Mouse (Mus musculus) hindbrain, embryonic 10.5 days (tissue): Measurements from ENCODE around the gene Syt12. TPM values are rescaled to one million over a fixed set of nuclear protein-coding genes. Genes with fewer than 3 reads are reported as not detected.
"Not testable (repeated sequence)": the region's sequence is repeated elsewhere in the genome, so short reads cannot be mapped to it uniquely, and the experiment has no call there.

Experiments used
- DNase-seq: peaks from one replicate; pipeline ENCODE4 v3.0.0-alpha.2; 2017; ENCODE audit warnings: low spot score
- H3K27ac ChIP-seq: fragments of 300-500 bp; sonication (generic); 2 replicates; pipeline ENCODE4 v1.5.1; 2016; ENCODE audit warnings: mild to moderate bottlenecking, moderate library complexity
- H3K27me3 ChIP-seq: fragments of 300-500 bp; sonication (generic); 2 replicates; pipeline ENCODE4 v1.6.1; 2016; ENCODE audit warnings: mild to moderate bottlenecking; ENCODE audit not compliant: poor library complexity, insufficient read depth, severe bottlenecking
- H3K36me3 ChIP-seq: fragments of 300-500 bp; sonication (generic); 2 replicates; pipeline ENCODE4 v1.6.1; 2016; ENCODE audit warnings: mild to moderate bottlenecking, moderate library complexity
- H3K4me1 ChIP-seq: fragments of 300-500 bp; sonication (generic); replicated peaks from 2 replicates; pipeline ENCODE4 v1.6.1; 2016; ENCODE audit warnings: mild to moderate bottlenecking
- H3K4me3 ChIP-seq: fragments of 300-500 bp; sonication (generic); 2 replicates; pipeline ENCODE4 v1.5.1; 2016; ENCODE audit warnings: mild to moderate bottlenecking, moderate library complexity
- H3K9me3 ChIP-seq: fragments of 300-500 bp; sonication (generic); 2 replicates; pipeline ENCODE4 v1.6.1; 2016; ENCODE audit warnings: mild to moderate bottlenecking, moderate library complexity
- WGBS: fragments of 180-500 bp; shearing (Covaris S2); methylation state at CpG from one replicate; pipeline ENCODE4 v1.1.7; 2016; 5-methylcytosine and 5-hydroxymethylcytosine counted together
- polyA plus RNA-seq: library from polyadenylated mRNA; unstranded; fragments of >200 nt; fragmentation: Nextera tagmentation; extraction: Ambion mirVana; gene quantifications from 2 replicates; pipeline ENCODE4 v1.2.1, GENCODE M21; 2016

The Syt12 gene
- polyA plus RNA-seq, 1 experiment from 2014 or later: 1.2 TPM

DNA sequence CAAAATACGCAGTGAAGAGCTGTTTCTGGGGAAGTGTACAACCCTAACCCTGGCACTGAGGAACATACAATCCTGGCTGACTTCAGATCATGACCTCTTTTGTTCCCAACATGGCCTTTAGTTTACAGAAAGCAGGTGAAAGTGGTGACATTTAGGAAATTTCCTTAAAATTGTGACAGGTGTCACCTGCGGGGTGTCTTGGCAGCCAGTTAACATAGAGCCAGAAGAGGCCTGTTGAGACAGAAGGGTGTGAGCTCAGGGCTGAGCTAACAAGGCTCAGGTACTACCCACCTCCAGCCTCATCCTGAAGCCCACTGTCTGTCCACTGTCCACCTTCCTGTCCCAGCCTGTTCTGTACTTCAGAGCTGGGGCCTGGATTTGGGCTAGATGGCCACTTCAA, 2.8 kb upstream of the Syt12 start:
- 90% methylated on average over 2 of the region's 2 CpGs for WGBS
- Histone ChIP-seq H3K9me3 (no peaks in the 10 kb centered on the region), H3K4me3 (no peak overlapping the region), H3K4me1 (peaks cover 20% of the 10 kb centered on the region), H3K36me3 (no peaks in the 10 kb centered on the region), H3K27ac (no peak overlapping the region), H3K27me3 (peaks cover 40% of the 10 kb centered on the region)
- DNase-seq: no peak

DNA sequence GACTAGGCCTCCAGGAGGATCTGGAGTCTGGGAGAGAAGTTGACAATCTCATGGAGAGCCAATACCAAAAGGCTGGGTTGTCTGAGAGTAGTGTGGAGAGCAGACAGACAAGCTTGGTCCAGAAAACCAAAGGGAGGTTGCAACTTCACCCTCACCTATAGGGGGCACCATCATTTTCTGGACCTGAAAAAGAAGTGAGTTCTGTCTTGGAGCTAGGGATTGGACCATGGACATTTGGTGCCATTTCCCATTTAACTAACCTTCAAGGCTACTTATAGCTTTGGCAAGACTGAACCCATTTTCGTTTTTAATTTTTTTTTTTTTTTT, 906 bp upstream of the Syt12 start:
- no peak for DNase-seq
- Histone ChIP-seq H3K36me3 (no peaks in the 10 kb centered on the region), H3K4me1 (peaks cover 13% of the 10 kb centered on the region), H3K9me3 (no peaks in the 10 kb centered on the region), H3K4me3 (no peak overlapping the region), H3K27ac (no peak overlapping the region), H3K27me3 (peaks cover 48% of the 10 kb centered on the region)
- 40% methylated on average over 1 of the region's 1 CpGs for WGBS

DNA sequence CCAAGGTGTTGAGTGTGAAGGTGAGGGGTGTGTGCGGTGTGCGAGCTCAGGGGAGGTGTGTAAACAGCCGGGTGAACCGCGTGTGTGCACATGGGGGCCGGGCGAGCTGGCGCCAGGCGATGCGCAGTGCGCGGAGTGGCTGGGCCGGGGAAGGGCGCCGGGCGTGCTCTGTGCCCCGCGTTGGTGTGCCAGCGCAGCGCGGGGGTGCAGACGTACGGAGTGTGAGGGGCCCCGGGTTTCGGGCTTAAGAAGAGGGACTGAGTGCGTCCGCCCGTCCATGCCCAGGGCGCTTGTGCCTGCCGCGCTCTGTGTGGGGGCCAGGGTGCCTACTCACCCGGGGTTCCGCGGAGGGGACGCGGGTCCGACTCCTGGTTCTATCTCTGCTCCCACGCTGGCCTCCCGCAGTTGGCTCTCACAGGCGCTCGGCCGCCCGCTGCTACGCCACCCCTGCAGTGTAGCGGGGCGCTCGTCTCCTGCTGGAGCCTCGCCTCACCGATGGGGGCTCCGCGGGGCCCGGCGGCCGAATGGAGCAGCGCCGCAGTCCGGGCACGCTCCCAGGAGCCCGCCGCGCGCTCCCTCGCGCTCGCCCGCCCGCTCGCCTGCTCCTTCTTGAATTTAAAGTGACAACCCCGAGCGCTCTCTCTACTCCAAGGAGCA, 518 bp downstream of the Syt12 start:
- Histone ChIP-seq H3K9me3 (no peaks in the 10 kb centered on the region), H3K36me3 (no peaks in the 10 kb centered on the region), H3K4me3 (peak overlapping the region; percentile 65), H3K27ac (peak overlapping the region; percentile 37), H3K4me1 (peaks cover 13% of the 10 kb centered on the region), H3K27me3 (peaks cover 48% of the 10 kb centered on the region)
- under 1% methylated on average over 70 of the region's 70 CpGs for WGBS
- peak; percentile 46 for DNase-seq

- no peak overlapping the region for H3K27ac ChIP-seq
- no peak overlapping the region for H3K4me3 ChIP-seq
- H3K9me3 ChIP-seq: no peaks in the 10 kb centered on the region
- peaks cover 13% of the 10 kb centered on the region for H3K4me1 ChIP-seq
- WGBS: 78% methylated on average over 11 of the region's 11 CpGs
- DNase-seq: no peak
- H3K27me3 ChIP-seq: peaks cover 48% of the 10 kb centered on the region
- H3K36me3 ChIP-seq: no peaks in the 10 kb centered on the region
Observed at GRCm38 (mm10) chr19:4475224-4475925, 1.9 kb downstream of the Syt12 start.

- Histone ChIP-seq H3K4me1 (peaks cover 13% of the 10 kb centered on the region), H3K27ac (no peak overlapping the region), H3K9me3 (no peaks in the 10 kb centered on the region), H3K36me3 (no peaks in the 10 kb centered on the region), H3K27me3 (peaks cover 48% of the 10 kb centered on the region), H3K4me3 (no peak overlapping the region)
- DNase-seq: no peak
- WGBS: 55% methylated on average over 3 of the region's 3 CpGs
Observed at GRCm38 (mm10) chr19:4474739-4475138, 2.5 kb downstream of the Syt12 start.

DNA sequence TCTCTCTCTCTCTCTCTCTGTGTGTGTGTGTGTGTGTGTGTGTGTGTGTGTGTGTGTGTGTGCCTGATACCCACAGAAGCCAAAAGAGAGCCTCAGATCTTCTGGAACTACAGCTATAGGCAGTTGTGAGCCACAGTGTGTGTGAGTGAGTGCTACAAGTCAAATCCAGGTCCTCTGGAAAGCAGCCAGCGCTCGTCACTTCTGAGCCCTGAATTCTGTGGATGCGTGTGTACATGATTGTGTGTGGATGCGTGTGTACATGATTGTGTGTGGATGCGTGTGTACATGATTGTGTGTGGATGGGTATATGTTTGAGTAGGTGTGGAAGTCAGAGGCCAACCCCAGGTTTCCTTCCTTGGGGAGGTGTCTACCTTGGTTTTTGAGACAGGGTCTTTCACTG, 3.7 kb downstream of the Syt12 start:
- Histone ChIP-seq H3K27ac (no peak overlapping the region), H3K36me3 (no peaks in the 10 kb centered on the region), H3K9me3 (no peaks in the 10 kb centered on the region), H3K4me1 (peaks cover 13% of the 10 kb centered on the region), H3K27me3 (peaks cover 39% of the 10 kb centered on the region), H3K4me3 (no peak overlapping the region)
- 96% methylated on average over 5 of the region's 5 CpGs for WGBS
- DNase-seq: no peak

- DNase-seq: no peak
- H3K27ac ChIP-seq: no peak overlapping the region
- no peaks in the 10 kb centered on the region for H3K36me3 ChIP-seq
- H3K27me3 ChIP-seq: no peaks in the 10 kb centered on the region
- peaks cover 5% of the 10 kb centered on the region; the same call in 1 of the 2 replicates for H3K4me1 ChIP-seq
- H3K4me3 ChIP-seq: no peak overlapping the region
- no peaks in the 10 kb centered on the region for H3K9me3 ChIP-seq
- 31% methylated on average over 5 of the region's 5 CpGs for WGBS
Observed at GRCm38 (mm10) chr19:4468363-4468762, 8.9 kb downstream of the Syt12 start.

- 83% methylated on average over 4 of the region's 4 CpGs for WGBS
- no peak overlapping the region for H3K27ac ChIP-seq
- DNase-seq: no peak
- H3K9me3 ChIP-seq: no peaks in the 10 kb centered on the region
- peaks cover 5% of the 10 kb centered on the region; the same call in 1 of the 2 replicates for H3K4me1 ChIP-seq
- H3K4me3 ChIP-seq: no peak overlapping the region
- H3K27me3 ChIP-seq: no peaks in the 10 kb centered on the region
- no peaks in the 10 kb centered on the region for H3K36me3 ChIP-seq
Observed at GRCm38 (mm10) chr19:4464666-4465065, 12.6 kb downstream of the Syt12 start.

GRCm38 (mm10) chr19:4461981-4462380, 15.3 kb downstream of the Syt12 start:
- Histone ChIP-seq H3K4me1 (peaks cover 5% of the 10 kb centered on the region; the same call in 1 of the 2 replicates), H3K36me3 (no peaks in the 10 kb centered on the region), H3K9me3 (no peaks in the 10 kb centered on the region), H3K27ac (no peak overlapping the region), H3K27me3 (no peaks in the 10 kb centered on the region), H3K4me3 (no peak overlapping the region)
- 82% methylated on average over 8 of the region's 8 CpGs for WGBS
- DNase-seq: no peak

DNA sequence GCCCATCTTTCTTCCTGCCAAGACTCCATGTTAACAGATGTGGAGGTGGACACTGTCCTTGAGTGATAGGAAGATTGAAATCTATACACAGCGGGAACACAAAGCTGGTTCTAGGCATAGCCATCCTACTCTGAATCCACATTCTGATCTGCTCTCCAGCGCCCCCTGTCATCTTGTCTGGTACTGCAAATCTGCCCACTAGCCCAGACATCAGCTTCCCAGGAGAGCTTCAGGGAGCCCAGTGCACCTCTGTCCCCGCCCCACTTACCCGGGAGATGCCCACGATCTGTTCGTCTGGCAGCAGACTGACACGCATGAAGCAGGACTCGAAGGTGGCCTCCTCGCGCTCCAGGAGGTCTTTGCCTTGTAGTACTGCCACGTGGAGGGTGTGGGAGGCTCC, 21.0 kb downstream of the Syt12 start:
- WGBS: 13% methylated on average over 11 of the region's 11 CpGs
- no peak overlapping the region for H3K4me3 ChIP-seq
- no peaks in the 10 kb centered on the region for H3K27me3 ChIP-seq
- no peak overlapping the region for H3K27ac ChIP-seq
- peaks cover 30% of the 10 kb centered on the region for H3K4me1 ChIP-seq
- H3K9me3 ChIP-seq: no peaks in the 10 kb centered on the region
- peak; percentile 71 for DNase-seq
- no peaks in the 10 kb centered on the region for H3K36me3 ChIP-seq

- 79% methylated on average over 15 of the region's 15 CpGs for WGBS
Observed at GRCm38 (mm10) chr19:4455071-4455800, 22.0 kb downstream of the Syt12 start.

GRCm38 (mm10) chr19:4454040-4454439, 23.2 kb downstream of the Syt12 start:
- 60% methylated on average over 1 of the region's 1 CpGs for WGBS
- not testable (repeated sequence) for H3K9me3 ChIP-seq, H3K36me3 ChIP-seq, DNase-seq, H3K27ac ChIP-seq, H3K27me3 ChIP-seq, H3K4me3 ChIP-seq
- peaks cover 38% of the 10 kb centered on the region for H3K4me1 ChIP-seq

More at GRCm38 (mm10) chr19:4455071-4455800, 22.0 kb downstream of the Syt12 start:
- no peak overlapping the region for H3K4me3 ChIP-seq
- no peaks in the 10 kb centered on the region for H3K27me3 ChIP-seq
- peaks cover 38% of the 10 kb centered on the region for H3K4me1 ChIP-seq
- no peaks in the 10 kb centered on the region for H3K9me3 ChIP-seq
- DNase-seq: no peak
- no peak overlapping the region for H3K27ac ChIP-seq
- no peaks in the 10 kb centered on the region for H3K36me3 ChIP-seq

DNA sequence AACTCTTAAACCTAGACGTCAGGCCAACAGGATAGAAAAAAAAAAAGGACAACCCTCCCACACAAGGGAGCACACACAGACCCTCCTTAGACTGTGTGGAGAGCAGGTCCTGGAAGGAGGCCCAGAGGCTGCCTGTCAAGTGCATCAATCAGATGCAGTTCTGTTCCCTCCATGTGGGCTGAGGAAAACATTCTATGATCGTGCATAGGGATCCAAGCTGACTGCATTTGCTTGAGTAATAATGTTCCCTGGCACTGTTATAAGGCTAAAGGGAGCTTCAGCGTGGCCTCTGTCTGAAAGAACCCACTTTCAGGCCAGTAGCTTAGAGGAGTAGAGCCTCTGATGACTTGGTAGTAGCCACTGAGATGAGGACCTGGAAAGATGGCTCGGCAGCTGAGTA, 24.7 kb downstream of the Syt12 start:
- no peaks in the 10 kb centered on the region for H3K36me3 ChIP-seq
- H3K27me3 ChIP-seq: no peaks in the 10 kb centered on the region
- H3K4me3 ChIP-seq: no peak overlapping the region
- no peaks in the 10 kb centered on the region for H3K9me3 ChIP-seq
- H3K27ac ChIP-seq: no peak overlapping the region
- H3K4me1 ChIP-seq: peaks cover 38% of the 10 kb centered on the region
- WGBS: 48% methylated on average over 4 of the region's 4 CpGs
- DNase-seq: no peak
